Mouse (Mus musculus) leukemia stem cell, adult 10-12 weeks (primary cell): ENCODE data around the gene Ndufb10. TPM values are rescaled to one million over a fixed set of nuclear protein-coding genes. Genes with fewer than 3 reads are reported as not detected.

Experiments used
- polyA plus RNA-seq: library from polyadenylated mRNA; stranded (reverse); fragments of >175 nt; gene quantifications from 2 replicates; pipeline ENCODE4 v1.2.3, GENCODE M21; 2012; ENCODE audit warnings: low replicate concordance

The Ndufb10 gene
- polyA plus RNA-seq: 350 and 503 TPM in 2 replicates

GRCm38 (mm10) chr17:24724184-24724583, at the start of gene Ndufb10:
Ndufb10 (minus strand) TSS chr17:24724478.

GRCm38 (mm10) chr17:24752415-24753394, 28.4 kb upstream of the Ndufb10 start, which contains the start of gene Hs3st6:
Hs3st6 (plus strand) TSS chr17:24752988.

GRCm38 (mm10) chr17:24736330-24737051, 12.2 kb upstream of the Ndufb10 start, which contains the start of gene Msrb1:
Msrb1 (plus strand) TSS chr17:24736642.

GRCm38 (mm10) chr17:24727618-24728017, 3.3 kb upstream of the Ndufb10 start, which contains the start of gene Rpl3l:
Rpl3l (plus strand) TSS chr17:24727820.

GRCm38 (mm10) chr17:24717943-24718342, 6.3 kb downstream of the Ndufb10 start, which contains the start of the genes Rnf151 and Rps2:
Rnf151 (minus strand) TSS chr17:24718063.
Rps2 (plus strand) TSS chr17:24718116.

GRCm38 (mm10) chr17:24706982-24707800, 17.1 kb downstream of the Ndufb10 start, which contains the start of gene Tbl3:
Tbl3 (minus strand) TSS chr17:24707660.

GRCm38 (mm10) chr17:24696011-24696697, 28.1 kb downstream of the Ndufb10 start, which contains the start of the genes Gfer and Noxo1:
Gfer (minus strand) TSS chr17:24696156.
Noxo1 (plus strand) TSS chr17:24696234.

GRCm38 (mm10) chr17:24689251-24690081, 34.8 kb downstream of the Ndufb10 start, which contains the start of gene Syngr3:
Syngr3 (minus strand) TSS chr17:24689955.

Other genes with a start within 250 kb of the Ndufb10 start
- gene Mlst8, start 245.4 kb downstream of the Ndufb10 start, polyA plus RNA-seq: 6.4 and 15.9 TPM in 2 replicates
- 0.03 TPM in 1 of 2 replicates, not detected in the other for gene Caskin1, start 235.9 kb downstream of the Ndufb10 start, polyA plus RNA-seq
- gene Traf7, start 196.5 kb downstream of the Ndufb10 start, polyA plus RNA-seq: 121 and 190 TPM in 2 replicates
- gene Rab26, start 190.3 kb downstream of the Ndufb10 start, polyA plus RNA-seq: 0.14 and 1.1 TPM in 2 replicates
- gene Pkd1, start 174.6 kb downstream of the Ndufb10 start, polyA plus RNA-seq: 8.9 and 14.3 TPM in 2 replicates
- 37.0 and 60.0 TPM in 2 replicates for gene Tsc2, start 91.8 kb downstream of the Ndufb10 start, polyA plus RNA-seq
- 4.3 and 4.4 TPM in 2 replicates for gene Nthl1, start 91.8 kb downstream of the Ndufb10 start, polyA plus RNA-seq
- gene Slc9a3r2, start 74.2 kb downstream of the Ndufb10 start, polyA plus RNA-seq: 2.0 and 5.8 TPM in 2 replicates
- 1.1 and 4.6 TPM in 2 replicates for gene Npw, start 66.0 kb downstream of the Ndufb10 start, polyA plus RNA-seq
- 144 and 147 TPM in 2 replicates for gene Zfp598, start 54.8 kb downstream of the Ndufb10 start, polyA plus RNA-seq
- gene Syngr3, start 34.5 kb downstream of the Ndufb10 start, polyA plus RNA-seq: 0.56 and 0.62 TPM in 2 replicates
- 134 TPM in 2 replicates for gene Gfer, start 28.3 kb downstream of the Ndufb10 start, polyA plus RNA-seq
- 0.69 and 1.8 TPM in 2 replicates for gene Noxo1, start 28.2 kb downstream of the Ndufb10 start, polyA plus RNA-seq
- gene Tbl3, start 16.8 kb downstream of the Ndufb10 start, polyA plus RNA-seq: 20.7 and 32.9 TPM in 2 replicates
- 0.42 and 0.46 TPM in 2 replicates for gene Rnf151, start 6.4 kb downstream of the Ndufb10 start, polyA plus RNA-seq
- 69.0 and 456 TPM in 2 replicates for gene Rps2, start 6.4 kb downstream of the Ndufb10 start, polyA plus RNA-seq
- gene Rpl3l, start 3.3 kb upstream of the Ndufb10 start, polyA plus RNA-seq: not detected in 2 replicates
- gene Msrb1, start 12.2 kb upstream of the Ndufb10 start, polyA plus RNA-seq: 9.9 and 15.7 TPM in 2 replicates
- gene Hs3st6, start 28.5 kb upstream of the Ndufb10 start, polyA plus RNA-seq: not detected in 2 replicates
- gene Meiob, start 79.8 kb upstream of the Ndufb10 start, polyA plus RNA-seq: not detected in 2 replicates
- gene Hagh, start 115.7 kb upstream of the Ndufb10 start, polyA plus RNA-seq: 39.1 and 51.7 TPM in 2 replicates
- 6.2 and 6.5 TPM in 2 replicates for gene Fahd1, start 125.9 kb upstream of the Ndufb10 start, polyA plus RNA-seq
- gene Igfals, start 141.5 kb upstream of the Ndufb10 start, polyA plus RNA-seq: 0.14 TPM in 1 of 2 replicates, not detected in the other
- gene Nubp2, start 161.9 kb upstream of the Ndufb10 start, polyA plus RNA-seq: 10.5 and 114 TPM in 2 replicates
- gene Spsb3, start 162.2 kb upstream of the Ndufb10 start, polyA plus RNA-seq: 21.6 and 45.5 TPM in 2 replicates
- gene Eme2, start 170.6 kb upstream of the Ndufb10 start, polyA plus RNA-seq: 31.8 and 37.9 TPM in 2 replicates
- gene Mrps34, start 170.6 kb upstream of the Ndufb10 start, polyA plus RNA-seq: 81.1 and 115 TPM in 2 replicates
- gene Nme3, start 172.0 kb upstream of the Ndufb10 start, polyA plus RNA-seq: 16.0 and 19.6 TPM in 2 replicates
- gene Mapk8ip3, start 212.5 kb upstream of the Ndufb10 start, polyA plus RNA-seq: 38.3 and 49.4 TPM in 2 replicates
- 9.1 and 11.1 TPM in 2 replicates for gene Jpt2, start 236.2 kb upstream of the Ndufb10 start, polyA plus RNA-seq